Mouse (Mus musculus) limb, embryonic 14.5 days (tissue): ENCODE measurements around the gene Dnm1. TPM values are rescaled to one million over a fixed set of nuclear protein-coding genes. Genes with fewer than 3 reads are reported as not detected.

Experiments
- ATAC-seq: fragments of 200-750 bp; cut with Nextera tagmentation; 2 replicates; pipeline ENCODE4 v1.8.0; 2017; ENCODE audit warnings: low read depth, moderate number of reproducible peaks, moderate TSS enrichment; ENCODE audit not compliant: low FRiP score
- DNase-seq: peaks from one replicate; pipeline ENCODE4 v3.0.0-alpha.2; 2015; ENCODE audit warnings: low spot score
- H3K27ac ChIP-seq: fragments of 300-500 bp; sonication (generic); replicated peaks from 2 replicates; pipeline ENCODE4 v1.5.1; 2014; ENCODE audit warnings: low read depth, mild to moderate bottlenecking, low read length, moderate library complexity, mixed read lengths
- H3K27me3 ChIP-seq: fragments of 300-500 bp; sonication (generic); 2 replicates; pipeline ENCODE4 v1.6.1; 2014; ENCODE audit warnings: low read length, mixed read lengths; ENCODE audit not compliant: control insufficient read depth, insufficient read depth
- H3K36me3 ChIP-seq: fragments of 300-500 bp; sonication (generic); 2 replicates; pipeline ENCODE4 v1.6.1; 2014; ENCODE audit warnings: mild to moderate bottlenecking, low read length, moderate library complexity, mixed read lengths; ENCODE audit not compliant: control insufficient read depth, insufficient read depth
- H3K4me1 ChIP-seq: fragments of 300-500 bp; sonication (generic); 2 replicates; pipeline ENCODE4 v1.6.1; 2014; ENCODE audit warnings: antibody characterized with exemption, low read length, mixed read lengths; ENCODE audit not compliant: control insufficient read depth, insufficient read depth
- H3K4me2 ChIP-seq: fragments of 300-500 bp; sonication (generic); replicated peaks from 2 replicates; pipeline ENCODE4 v1.6.1; 2014; ENCODE audit warnings: low read depth, mild to moderate bottlenecking, low read length, moderate library complexity; ENCODE audit not compliant: severe bottlenecking
- H3K4me3 ChIP-seq: fragments of 300-500 bp; sonication (generic); replicated peaks from 2 replicates; pipeline ENCODE4 v1.5.1; 2014; ENCODE audit warnings: low read length
- H3K9ac ChIP-seq: fragments of 300-500 bp; sonication (generic); 2 replicates; pipeline ENCODE4 v1.6.1; 2014; ENCODE audit warnings: mild to moderate bottlenecking, low read depth, low read length, moderate library complexity; ENCODE audit not compliant: severe bottlenecking
- H3K9me3 ChIP-seq: fragments of 300-500 bp; sonication (generic); 2 replicates; pipeline ENCODE4 v1.6.1; 2016; ENCODE audit warnings: low read length; ENCODE audit not compliant: control insufficient read depth
- POLR2A ChIP-seq: fragments of 200-500 bp; IDR thresholded peaks from 2 replicates; pipeline ENCODE4 v1.8.0; 2012; ENCODE audit warnings: inconsistent platforms, mild to moderate bottlenecking, moderate library complexity, borderline replicate concordance; ENCODE audit not compliant: insufficient read depth, insufficient read length; ENCODE audit errors: extremely low read depth
- WGBS: fragments of 180-500 bp; shearing (Covaris S2); extraction: QIAGEN DNeasy Blood & Tissue Kit; methylation state at CpG from one replicate; pipeline ENCODE4 v1.1.7; 2014; 5-methylcytosine and 5-hydroxymethylcytosine counted together
- microRNA-seq: library from miRNA; unstranded; fragments of <30 nt; microRNA quantifications from one replicate; pipeline ENCODE4, GENCODE M21; 2016
- polyA plus RNA-seq, 2 experiments: library from polyadenylated mRNA; depleted of rRNA in 1 of 2; stranded (reverse) in 1 of 2; unstranded in 1 of 2; fragments of >200 nt; fragmentation: Nextera tagmentation in 1 of 2; extraction: Ambion mirVana in 1 of 2; gene quantifications; 2 replicates each; pipeline versions ENCODE4 v1.2.1 to v1.2.3; 2012 to 2014

Dnm1 gene
- polyA plus RNA-seq, 2 experiments, result 46.0 to 318 TPM

GRCm38 (mm10) chr2:32259657-32260417 lies 93.3 kb downstream of the Dnm1 start, which contains the start of gene Uck1:
Uck1 (minus strand) TSS chr2:32260159.
- ATAC-seq, result peak; percentile 89
- TF ChIP-seq POLR2A, result no peak
- Histone ChIP-seq H3K9me3 (no peaks in the 10 kb centered on the region), H3K36me3 (peaks cover 27% of the 10 kb centered on the region), H3K27me3 (no peaks in the 10 kb centered on the region), H3K4me3 (peak within 1 kb of the TSS; percentile 79), H3K4me2 (peak within 1 kb of the TSS; percentile 69), H3K27ac (peak within 1 kb of the TSS; percentile 41; the same call in 1 of the 2 replicates), H3K9ac (peak within 1 kb of the TSS; percentile 69), H3K4me1 (peaks cover 7% of the 10 kb centered on the region; the same call in 1 of the 2 replicates)
- DNase-seq, result peak; percentile 82
- 1% methylated on average over 59 of the region's 59 CpGs for WGBS

GRCm38 (mm10) chr2:32258887-32259533 lies 94.1 kb downstream of the Dnm1 start:
- H3K27ac ChIP-seq, result no peak overlapping the region
- ATAC-seq, result no peak

More at GRCm38 (mm10) chr2:32258887-32259533, 94.1 kb downstream of the Dnm1 start:
- Histone ChIP-seq H3K9ac (peak overlapping the region; percentile 69), H3K27me3 (no peaks in the 10 kb centered on the region), H3K4me1 (peaks cover 7% of the 10 kb centered on the region; the same call in 1 of the 2 replicates), H3K9me3 (no peaks in the 10 kb centered on the region), H3K4me2 (peak overlapping the region; percentile 69), H3K4me3 (peak overlapping the region; percentile 79), H3K36me3 (peaks cover 34% of the 10 kb centered on the region)
- no peak for TF ChIP-seq POLR2A
- DNase-seq, result no peak
- WGBS, result 61% methylated on average over 6 of the region's 6 CpGs

Small RNA genes within 50 kb of the gene (microRNA-seq; reads per million reads assigned to microRNA genes)
- gene Gm23363 (0.69 reads per million), gene Mir199b (1,104 reads per million, percentile 73 among the genes with 10 or more reads in this experiment)

Other genes with a start within 250 kb of the Dnm1 start
- 74.6 and 92.4 TPM in 2 replicates for gene Prrc2b, start 202.3 kb downstream of the Dnm1 start, polyA plus RNA-seq (2012; rRNA removed)
- gene Prrc2b, start 202.3 kb downstream of the Dnm1 start, polyA plus RNA-seq (2014; fragmentation: Nextera tagmentation; extraction: Ambion mirVana), result 78.2 and 78.3 TPM in 2 replicates
- gene Pomt1, start 116.7 kb downstream of the Dnm1 start, polyA plus RNA-seq (2012; rRNA removed), result 36.4 and 45.8 TPM in 2 replicates
- gene Pomt1, start 116.7 kb downstream of the Dnm1 start, polyA plus RNA-seq (2014; fragmentation: Nextera tagmentation; extraction: Ambion mirVana), result 21.7 and 22.9 TPM in 2 replicates
- 64.8 and 69.4 TPM in 2 replicates for gene Uck1, start 93.2 kb downstream of the Dnm1 start, polyA plus RNA-seq (2012; rRNA removed)
- gene Uck1, start 93.2 kb downstream of the Dnm1 start, polyA plus RNA-seq (2014; fragmentation: Nextera tagmentation; extraction: Ambion mirVana), result 59.9 and 67.8 TPM in 2 replicates
- 56.4 and 63.1 TPM in 2 replicates for gene Golga2, start 66.0 kb downstream of the Dnm1 start, polyA plus RNA-seq (2012; rRNA removed)
- gene Golga2, start 66.0 kb downstream of the Dnm1 start, polyA plus RNA-seq (2014; fragmentation: Nextera tagmentation; extraction: Ambion mirVana), result 32.4 and 33.3 TPM in 2 replicates
- 272 and 324 TPM in 2 replicates for gene Swi5, start 65.3 kb downstream of the Dnm1 start, polyA plus RNA-seq (2012; rRNA removed)
- gene Swi5, start 65.3 kb downstream of the Dnm1 start, polyA plus RNA-seq (2014; fragmentation: Nextera tagmentation; extraction: Ambion mirVana), result 221 and 244 TPM in 2 replicates
- 196 and 266 TPM in 2 replicates for gene Ciz1, start 1.0 kb downstream of the Dnm1 start, polyA plus RNA-seq (2012; rRNA removed)
- gene Ciz1, start 1.0 kb downstream of the Dnm1 start, polyA plus RNA-seq (2014; fragmentation: Nextera tagmentation; extraction: Ambion mirVana), result 39.5 and 46.5 TPM in 2 replicates
- gene 1110008P14Rik, start 28.6 kb upstream of the Dnm1 start, polyA plus RNA-seq (2012; rRNA removed), result 51.3 and 76.1 TPM in 2 replicates
- gene 1110008P14Rik, start 28.6 kb upstream of the Dnm1 start, polyA plus RNA-seq (2014; fragmentation: Nextera tagmentation; extraction: Ambion mirVana), result 55.3 and 66.9 TPM in 2 replicates
- 1.3 and 2.4 TPM in 2 replicates for gene Lcn2, start 34.9 kb upstream of the Dnm1 start, polyA plus RNA-seq (2012; rRNA removed)
- 0.97 and 2.8 TPM in 2 replicates for gene Lcn2, start 34.9 kb upstream of the Dnm1 start, polyA plus RNA-seq (2014; fragmentation: Nextera tagmentation; extraction: Ambion mirVana)
- gene Ptges2, start 42.6 kb upstream of the Dnm1 start, polyA plus RNA-seq (2012; rRNA removed), result 29.3 and 30.5 TPM in 2 replicates
- gene Ptges2, start 42.6 kb upstream of the Dnm1 start, polyA plus RNA-seq (2014; fragmentation: Nextera tagmentation; extraction: Ambion mirVana), result 26.5 and 30.3 TPM in 2 replicates
- gene Naif1, start 97.1 kb upstream of the Dnm1 start, polyA plus RNA-seq (2012; rRNA removed), result 4.5 and 5.1 TPM in 2 replicates
- gene Naif1, start 97.1 kb upstream of the Dnm1 start, polyA plus RNA-seq (2014; fragmentation: Nextera tagmentation; extraction: Ambion mirVana), result 4.2 and 5.4 TPM in 2 replicates
- gene Slc25a25, start 98.1 kb upstream of the Dnm1 start, polyA plus RNA-seq (2012; rRNA removed), result 17.4 and 19.2 TPM in 2 replicates
- gene Slc25a25, start 98.1 kb upstream of the Dnm1 start, polyA plus RNA-seq (2014; fragmentation: Nextera tagmentation; extraction: Ambion mirVana), result 12.7 and 15.1 TPM in 2 replicates
- gene Fam102a, start 182.0 kb upstream of the Dnm1 start, polyA plus RNA-seq (2012; rRNA removed), result 15.3 and 22.8 TPM in 2 replicates
- gene Fam102a, start 182.0 kb upstream of the Dnm1 start, polyA plus RNA-seq (2014; fragmentation: Nextera tagmentation; extraction: Ambion mirVana), result 17.2 TPM in 2 replicates
- gene Dpm2, start 217.5 kb upstream of the Dnm1 start, polyA plus RNA-seq (2012; rRNA removed), result 146 and 178 TPM in 2 replicates
- 122 TPM in 2 replicates for gene Dpm2, start 217.5 kb upstream of the Dnm1 start, polyA plus RNA-seq (2014; fragmentation: Nextera tagmentation; extraction: Ambion mirVana)
- gene Pip5kl1, start 221.5 kb upstream of the Dnm1 start, polyA plus RNA-seq (2012; rRNA removed), result 1.9 and 3.1 TPM in 2 replicates
- 0.43 and 1.3 TPM in 2 replicates for gene Pip5kl1, start 221.5 kb upstream of the Dnm1 start, polyA plus RNA-seq (2014; fragmentation: Nextera tagmentation; extraction: Ambion mirVana)
- 0.09 TPM in 1 of 2 replicates, not detected in the other for gene 9430097D07Rik, start 222.3 kb upstream of the Dnm1 start, polyA plus RNA-seq (2012; rRNA removed)
- gene 9430097D07Rik, start 222.3 kb upstream of the Dnm1 start, polyA plus RNA-seq (2014; fragmentation: Nextera tagmentation; extraction: Ambion mirVana), result 0.17 TPM in 1 of 2 replicates, not detected in the other
- 31.8 and 44.9 TPM in 2 replicates for gene St6galnac4, start 233.8 kb upstream of the Dnm1 start, polyA plus RNA-seq (2012; rRNA removed)
- gene St6galnac4, start 233.8 kb upstream of the Dnm1 start, polyA plus RNA-seq (2014; fragmentation: Nextera tagmentation; extraction: Ambion mirVana), result 33.3 and 33.9 TPM in 2 replicates
- 39.2 and 52.9 TPM in 2 replicates for gene St6galnac6, start 246.4 kb upstream of the Dnm1 start, polyA plus RNA-seq (2012; rRNA removed)
- 10.7 and 11.7 TPM in 2 replicates for gene St6galnac6, start 246.4 kb upstream of the Dnm1 start, polyA plus RNA-seq (2014; fragmentation: Nextera tagmentation; extraction: Ambion mirVana)